Mouse (Mus musculus) sigmoid colon, adult 10 weeks (tissue): ENCODE results near the gene Grsf1. TPM values are rescaled to one million over a fixed set of nuclear protein-coding genes. Genes with fewer than 3 reads are reported as not detected.

Experiments
- polyA plus RNA-seq: library from polyadenylated mRNA; stranded (reverse); fragments of 350-450 nt; fragmentation: Illumina TruSeq; extraction: RNeasy Lipid Tissue Mini Kit (QIAGEN cat#74804); gene quantifications from one replicate; pipeline ENCODE4 v1.2.3, GENCODE M21; 2014; ENCODE audit warnings: low read depth, low replicate concordance

Gene Grsf1
- polyA plus RNA-seq, result 211 TPM

GRCm38 (mm10) chr5:88675443-88676387 lies at the start of gene Grsf1:
Grsf1 (minus strand) TSS chr5:88676171.

GRCm38 (mm10) chr5:88720116-88721002 lies 44.4 kb upstream of the Grsf1 start, which contains the start of gene Mob1b:
Mob1b (plus strand) TSS chr5:88720855.

Other genes starting within 250 kb of the Grsf1 start
- not detected for gene Ambn, start 220.2 kb downstream of the Grsf1 start, polyA plus RNA-seq
- 0.09 TPM for gene Enam, start 188.2 kb downstream of the Grsf1 start, polyA plus RNA-seq
- gene Jchain, start 148.3 kb downstream of the Grsf1 start, polyA plus RNA-seq, result 1,250 TPM
- 65.0 TPM for gene Utp3, start 121.7 kb downstream of the Grsf1 start, polyA plus RNA-seq
- 48.8 TPM for gene Rufy3, start 111.1 kb downstream of the Grsf1 start, polyA plus RNA-seq
- gene Mob1b, start 44.7 kb upstream of the Grsf1 start, polyA plus RNA-seq, result 177 TPM
- gene Dck, start 88.8 kb upstream of the Grsf1 start, polyA plus RNA-seq, result 27.9 TPM
- gene Slc4a4, start 210.6 kb upstream of the Grsf1 start, polyA plus RNA-seq, result 46.7 TPM